Mouse (Mus musculus) B cell, adult 2 months (primary cell): ENCODE results near the gene Foxl1.

ENCODE experiments used
- DNase-seq, 2 experiments: peaks; one replicate each; pipeline ENCODE4 v3.0.0; 2022

The Foxl1 gene

DNA sequence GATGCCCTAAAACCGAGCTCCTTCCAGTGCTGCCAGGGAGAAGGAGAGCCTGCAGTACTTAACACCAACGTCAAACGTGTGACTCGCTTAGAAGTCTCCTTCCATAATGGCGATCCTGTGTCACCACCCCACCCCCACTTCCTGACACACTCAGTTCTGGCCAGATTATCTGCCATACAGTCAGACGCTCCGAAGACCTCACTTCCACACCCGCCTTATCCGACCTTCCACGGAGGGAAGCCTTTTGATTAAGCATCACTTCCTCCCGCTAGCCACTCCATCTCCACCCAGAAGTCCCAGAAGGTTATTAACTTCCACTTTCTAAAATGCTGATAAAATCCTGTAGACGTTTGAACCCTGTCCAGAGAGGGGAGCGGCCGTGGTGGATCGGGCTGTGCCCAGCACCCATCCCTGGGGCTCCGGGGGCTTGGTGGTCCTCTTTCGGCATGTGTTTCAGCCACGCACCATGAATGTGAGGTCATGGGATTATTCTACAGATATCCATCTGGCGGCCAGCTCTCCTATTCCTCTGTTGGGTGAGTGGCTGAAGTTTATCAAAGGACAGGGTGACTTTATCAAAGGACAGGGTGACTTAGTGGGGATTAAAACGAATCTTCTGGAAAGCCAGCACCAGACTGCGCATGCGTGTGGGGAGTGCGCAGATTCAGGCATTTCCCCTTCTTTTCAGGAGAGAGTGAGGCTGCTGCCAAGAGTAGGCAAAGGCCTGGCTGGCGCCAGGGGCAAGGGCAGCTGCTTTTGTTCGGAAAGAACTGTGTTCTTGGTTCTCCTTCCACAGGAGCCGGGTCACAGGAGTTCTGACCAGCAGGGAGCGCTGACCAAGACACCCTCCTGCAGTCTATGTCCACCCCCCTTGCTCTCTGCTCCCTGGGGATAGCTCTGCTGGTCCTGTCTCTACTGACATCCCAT, 43.1 kb downstream of the Foxl1 start:
- no peak for DNase-seq

DNA sequence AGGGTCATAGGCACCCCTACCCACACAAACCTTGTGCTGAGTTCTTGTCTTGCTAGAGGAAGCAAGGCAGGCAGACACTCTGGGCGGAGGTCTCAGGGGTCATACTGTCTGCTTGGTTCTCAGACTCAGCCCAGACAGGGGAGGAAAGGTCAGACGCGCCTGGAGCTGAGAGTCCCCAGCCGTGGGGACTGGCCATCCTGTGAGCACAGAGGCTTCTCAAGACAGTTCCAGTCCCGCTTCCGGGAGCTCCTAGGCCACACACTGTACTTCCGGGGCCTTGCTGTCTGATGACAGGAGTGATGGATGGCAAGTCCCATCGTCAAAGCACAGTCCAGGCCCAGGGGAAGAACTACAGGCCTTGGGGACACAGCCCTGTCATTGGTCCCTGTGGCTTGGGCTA, 44.8 kb downstream of the Foxl1 start:
- no peak for DNase-seq

DNA sequence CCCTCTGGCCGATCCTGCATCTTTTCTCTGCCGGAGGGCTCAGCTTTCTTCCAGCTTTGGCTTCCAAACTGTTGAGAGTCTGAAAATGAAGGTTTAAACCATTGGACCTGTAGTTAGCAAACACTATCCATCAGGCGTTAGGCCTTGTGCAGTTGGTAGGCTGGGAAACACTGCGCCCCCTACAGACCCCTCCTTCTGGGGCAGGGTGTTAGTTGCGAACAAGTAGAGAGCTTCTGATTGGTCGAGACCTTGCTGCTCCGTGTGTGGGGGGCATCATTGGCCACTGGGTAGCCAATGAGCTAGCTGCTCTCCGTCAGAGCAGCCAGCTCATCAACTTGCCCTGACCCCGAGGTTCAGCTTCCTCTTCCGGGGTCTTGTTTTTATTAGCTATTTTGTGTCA, 46.4 kb downstream of the Foxl1 start:
- DNase-seq = no peak

DNA sequence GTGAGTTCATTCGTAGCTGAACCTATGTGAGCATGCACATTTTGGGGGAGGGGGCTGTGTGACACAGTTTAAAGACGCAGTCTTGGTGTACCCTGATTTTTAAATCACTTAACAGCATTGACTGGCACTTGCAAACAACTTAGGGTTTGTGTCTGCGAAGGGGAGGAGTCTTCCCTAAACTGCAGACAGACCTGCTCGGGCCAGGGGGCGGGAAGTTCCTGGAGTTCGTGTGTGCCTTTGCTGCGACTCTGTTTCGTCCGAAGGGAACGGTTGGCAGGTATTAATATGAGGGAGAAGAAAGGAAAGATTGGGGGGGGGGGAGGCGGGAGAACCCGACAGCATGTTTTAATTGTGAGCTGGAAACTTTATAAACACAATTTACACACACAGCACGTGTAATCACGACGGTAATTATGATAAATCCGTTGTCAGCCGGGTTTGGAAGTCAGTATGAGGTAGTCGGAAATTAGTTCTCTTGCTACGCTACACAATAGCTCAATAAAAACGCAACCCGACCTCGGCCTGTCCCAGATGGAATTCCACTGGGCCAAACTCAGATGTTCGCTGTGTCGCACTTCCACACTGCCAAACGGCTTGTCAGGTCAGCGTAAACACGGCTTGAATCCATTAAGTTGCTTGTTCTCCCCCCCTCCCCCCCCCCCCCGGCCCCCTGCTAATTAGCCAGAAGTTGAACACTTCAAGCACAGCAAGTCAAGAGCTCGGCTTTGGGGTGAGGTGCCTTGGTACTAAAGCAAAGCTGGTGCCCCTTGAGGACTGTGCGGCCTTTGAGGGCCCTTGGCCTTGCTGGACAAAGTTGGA, 47.2 kb downstream of the Foxl1 start:
- DNase-seq = no peak

DNA sequence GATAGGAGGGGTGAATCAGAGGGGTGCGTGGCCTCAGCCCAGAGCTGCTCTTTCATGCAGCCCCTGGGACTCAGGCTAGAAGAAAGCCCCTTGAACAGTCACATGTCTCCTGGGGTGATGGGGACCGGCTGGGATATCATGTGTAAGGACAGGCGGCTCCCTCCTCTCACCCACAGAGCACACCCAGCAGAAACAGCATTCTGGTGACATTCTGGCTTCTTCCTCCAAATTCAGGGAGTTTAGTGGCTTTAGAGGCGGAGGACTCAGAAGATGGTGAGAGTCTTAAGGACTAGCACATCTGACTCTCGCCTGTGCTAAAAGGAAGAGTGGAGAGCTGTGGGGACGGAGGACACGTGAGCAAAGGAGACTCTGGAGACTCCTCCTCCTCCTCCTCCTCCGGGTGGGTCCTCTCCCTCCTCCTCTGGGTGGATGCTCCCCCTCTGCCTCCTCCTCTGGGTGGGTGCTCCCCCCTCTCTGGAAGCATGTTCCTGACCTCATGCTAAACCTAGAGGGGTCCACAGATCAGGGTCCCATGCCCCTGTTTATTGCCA, 47.9 kb downstream of the Foxl1 start:
- DNase-seq = no peak

DNA sequence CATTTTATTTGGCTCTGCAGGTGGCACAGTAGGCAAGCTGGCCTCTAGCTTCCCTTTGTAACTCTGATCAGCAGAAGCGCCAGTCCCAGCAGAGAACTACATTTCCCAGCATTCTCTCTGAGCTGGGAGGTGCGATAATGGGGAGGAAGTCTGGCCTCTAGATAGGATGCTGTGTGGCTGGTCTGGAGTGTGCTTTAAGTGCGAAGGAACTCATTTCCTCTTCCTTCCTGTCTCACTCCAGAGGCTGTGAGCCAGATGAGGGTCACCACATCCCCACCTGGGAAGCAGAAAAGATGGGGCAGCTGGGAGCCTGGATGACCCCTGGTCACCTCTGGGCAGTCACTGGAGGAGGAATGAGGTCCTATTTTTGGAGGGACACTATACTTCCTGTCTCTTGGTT, 48.6 kb downstream of the Foxl1 start:
- no peak for DNase-seq
